Mouse (Mus musculus): Measurements from ENCODE around the gene Colgalt1.
A peak's percentile ranks its signal among the peaks of the same experiment; 100 is the strongest.

Gene Colgalt1

DNA sequence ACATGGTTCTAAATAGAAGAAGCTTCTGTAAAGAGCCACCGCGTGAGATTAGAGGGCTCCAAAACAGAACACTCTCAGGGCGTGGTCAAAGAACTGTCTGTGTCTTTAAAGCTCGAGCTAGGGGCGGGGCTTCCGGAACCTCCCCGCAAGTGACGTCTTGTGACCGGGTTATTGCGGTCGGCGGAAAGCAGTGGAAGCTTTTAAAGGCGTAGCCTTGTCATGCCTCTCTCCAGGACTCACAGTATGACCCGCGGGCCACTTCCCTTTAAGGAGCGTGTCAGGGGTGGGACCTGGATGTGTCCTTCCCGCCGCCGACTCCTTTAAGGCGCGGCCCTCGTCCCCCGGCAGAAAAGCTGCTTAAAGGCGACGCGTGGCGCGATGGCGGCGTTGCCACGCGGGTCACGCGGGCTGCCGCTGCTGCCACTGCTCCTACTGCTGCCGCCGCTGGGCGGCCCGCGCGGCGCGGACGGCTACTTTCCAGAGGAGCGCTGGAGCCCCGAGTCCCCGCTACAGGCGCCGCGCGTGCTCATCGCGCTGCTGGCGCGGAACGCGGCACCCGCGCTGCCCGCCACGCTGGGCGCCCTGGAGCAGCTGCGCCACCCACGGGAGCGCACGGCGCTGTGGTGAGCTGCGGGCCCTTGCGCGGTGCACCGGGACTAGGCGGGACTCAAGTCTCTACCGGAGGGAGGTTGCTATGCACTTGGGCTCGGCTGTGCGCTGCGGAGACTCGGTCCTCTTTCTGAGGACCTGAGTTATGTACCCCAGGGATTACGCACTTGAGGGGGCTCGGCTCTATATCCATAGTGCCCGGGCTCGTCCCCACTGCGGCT, at the start of gene Colgalt1:
Gene Colgalt1, plus strand, starts transcription at position 177 of the 830 bp plus-strand sequence.
- peak; percentile 94 to 98 for DNase-seq (ENCODE audit: low spot score in 2 of 2)

GRCm38 (mm10) chr8:71561401-71561800, 49.4 kb upstream of the Colgalt1 start:
- peak in 1 of 2 experiments; percentile 41 for DNase-seq (ENCODE audit: low spot score in 2 of 2)

DNA sequence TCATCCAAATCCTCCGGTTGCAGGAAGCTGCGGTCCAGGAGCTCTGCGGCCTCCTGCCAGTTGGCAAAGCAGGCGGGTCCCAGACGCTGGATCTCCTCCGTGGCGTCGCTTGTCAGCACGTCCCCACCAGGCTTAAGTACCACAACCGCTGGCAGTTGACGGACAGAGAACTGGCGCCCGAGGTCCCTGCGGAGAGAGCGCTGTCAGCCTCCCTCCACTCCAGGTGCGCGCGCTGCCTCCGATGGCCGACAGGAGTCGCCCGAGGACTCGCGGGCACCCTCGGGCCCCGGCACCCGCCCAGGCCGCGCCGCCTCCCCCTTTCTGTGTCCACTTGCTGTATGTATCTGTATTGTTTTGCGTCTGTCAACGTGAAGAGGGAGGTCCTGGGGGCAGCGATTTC, 48.0 kb upstream of the Colgalt1 start:
- peak in 1 of 2 experiments; percentile 53 for DNase-seq (ENCODE audit: low spot score in 2 of 2)

DNA sequence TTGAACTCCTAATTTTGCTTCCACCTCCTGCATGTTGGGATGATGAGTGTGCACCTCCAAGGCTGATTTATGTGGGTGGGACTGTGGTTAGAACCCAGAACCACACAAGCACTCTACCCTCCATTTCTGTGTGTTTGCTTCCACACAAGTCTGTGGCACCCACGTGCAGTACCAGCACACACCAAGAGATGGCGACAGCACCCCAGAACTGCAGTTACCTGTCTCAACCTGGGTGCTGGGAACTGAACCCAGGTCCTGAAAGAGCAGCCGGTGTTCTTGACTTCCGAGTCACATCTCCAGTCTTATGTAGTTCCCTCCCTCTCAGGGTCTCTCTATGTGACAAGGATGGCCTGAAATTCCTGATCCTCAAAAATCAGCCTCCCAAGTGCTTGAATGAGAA, 46.8 kb upstream of the Colgalt1 start:
- no peak for DNase-seq (ENCODE audit: low spot score in 2 of 2)

- DNase-seq (ENCODE audit: low spot score in 2 of 2), result no peak
Observed at GRCm38 (mm10) chr8:71566501-71566900, 44.3 kb upstream of the Colgalt1 start, which contains the start of gene Nxnl1. Gene Nxnl1, minus strand, starts transcription at chr8:71566601.

DNA sequence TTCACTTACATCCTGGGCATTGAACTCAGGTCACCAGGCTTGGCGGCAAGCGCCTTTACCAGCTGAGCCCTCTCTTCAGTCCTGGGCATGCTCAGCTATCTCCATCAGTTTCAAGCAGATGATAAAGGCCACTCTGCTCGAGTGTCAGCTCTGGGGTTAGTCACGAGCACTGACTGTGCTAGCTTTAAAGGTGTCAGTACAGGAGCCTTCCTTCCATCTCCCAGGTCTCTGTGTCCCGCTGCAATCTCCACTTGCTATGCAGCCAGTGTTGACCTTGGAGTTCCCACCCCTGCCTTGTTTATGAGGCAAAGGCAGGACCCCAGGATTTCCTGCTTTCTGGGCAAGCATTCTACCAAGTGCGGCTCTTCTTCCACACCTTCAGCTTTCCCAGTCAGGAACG, 43.2 kb upstream of the Colgalt1 start:
- no peak for DNase-seq (ENCODE audit: low spot score in 2 of 2)

- DNase-seq (ENCODE audit: low spot score in 2 of 2), result peak in 1 of 2 experiments; percentile 69
Observed at GRCm38 (mm10) chr8:71568387-71568937, 42.3 kb upstream of the Colgalt1 start, which contains the start of gene Slc27a1. Gene Slc27a1, plus strand, starts transcription at chr8:71568882.

- no peak for DNase-seq (ENCODE audit: low spot score in 2 of 2)
Observed at GRCm38 (mm10) chr8:71568941-71569340, 41.9 kb upstream of the Colgalt1 start.

DNA sequence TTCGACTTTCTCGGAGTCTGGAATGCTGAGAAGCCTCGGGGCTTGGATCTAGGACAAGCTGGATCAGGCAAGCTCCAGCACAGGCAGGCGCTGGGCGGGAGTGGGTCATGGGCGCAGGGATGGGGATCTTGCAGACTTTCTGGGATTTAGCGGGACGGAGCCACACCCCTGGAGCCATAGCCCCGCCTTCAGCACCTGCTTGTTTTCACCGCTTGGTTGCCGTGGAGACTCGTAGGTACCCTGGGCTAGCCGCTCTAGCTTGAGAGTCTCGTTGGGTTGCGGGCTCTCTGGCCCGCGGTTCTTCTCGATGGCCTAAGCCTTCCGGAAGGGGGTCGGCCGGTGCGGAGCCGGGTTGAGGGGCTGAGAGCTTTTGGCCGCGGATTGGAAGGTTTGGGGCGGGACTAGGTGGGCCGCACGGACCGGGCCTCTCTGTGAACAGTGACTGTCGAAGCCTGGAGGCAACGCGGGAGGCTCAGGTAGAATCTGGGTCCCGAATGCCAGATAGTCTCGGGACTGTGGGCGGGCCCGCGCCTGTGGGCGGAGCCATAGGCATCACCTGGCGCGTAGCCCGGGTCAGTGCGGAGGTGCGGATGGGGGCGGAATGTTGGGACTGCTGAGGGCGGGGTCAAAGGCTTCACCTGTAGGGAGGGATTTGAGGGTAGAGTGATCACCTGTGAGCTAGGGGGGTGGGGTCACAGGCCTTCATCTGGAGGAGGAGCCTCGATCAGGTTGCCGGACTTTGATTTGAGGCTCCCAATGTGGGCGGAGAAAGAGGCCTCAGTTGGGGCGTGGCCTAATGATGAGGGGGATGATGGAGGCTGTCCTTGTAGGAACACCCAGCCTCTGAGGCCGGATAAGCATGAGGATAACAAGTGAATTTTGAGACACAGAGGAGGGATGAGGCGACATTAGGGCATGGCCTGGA, 41.2 kb upstream of the Colgalt1 start:
- DNase-seq (ENCODE audit: low spot score in 2 of 2), result peak; percentile 86 to 92

DNA sequence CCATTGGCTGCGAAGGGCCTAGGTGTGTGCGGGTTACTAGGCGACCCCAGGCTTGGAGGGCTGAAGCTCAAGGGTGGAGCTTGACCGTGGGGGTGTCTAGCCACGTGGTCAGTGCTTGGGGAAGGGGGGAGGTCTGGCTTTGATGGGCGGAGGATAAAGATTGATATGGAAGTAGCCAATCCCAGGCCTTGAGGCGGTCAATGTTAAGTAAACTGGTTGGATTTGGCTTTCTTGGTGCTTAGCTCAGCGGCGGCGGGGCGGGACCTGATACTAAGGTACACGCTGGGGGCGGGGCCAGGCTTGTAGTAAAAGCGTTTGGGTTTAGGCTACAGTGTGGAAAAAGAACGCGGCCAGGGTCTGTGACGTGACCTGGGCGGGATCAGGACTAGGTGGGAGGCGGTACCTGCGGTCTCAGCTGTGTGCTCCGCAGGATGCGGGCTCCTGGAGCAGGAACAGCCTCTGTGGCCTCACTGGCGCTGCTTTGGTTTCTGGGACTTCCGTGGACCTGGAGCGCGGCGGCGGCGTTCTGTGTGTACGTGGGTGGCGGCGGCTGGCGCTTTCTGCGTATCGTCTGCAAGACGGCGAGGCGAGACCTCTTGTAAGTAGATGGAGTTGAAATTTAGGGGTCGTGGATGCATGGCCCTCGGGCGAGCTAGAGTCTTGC, 40.4 kb upstream of the Colgalt1 start:
- peak; percentile 96 for DNase-seq (ENCODE audit: low spot score in 2 of 2)

DNA sequence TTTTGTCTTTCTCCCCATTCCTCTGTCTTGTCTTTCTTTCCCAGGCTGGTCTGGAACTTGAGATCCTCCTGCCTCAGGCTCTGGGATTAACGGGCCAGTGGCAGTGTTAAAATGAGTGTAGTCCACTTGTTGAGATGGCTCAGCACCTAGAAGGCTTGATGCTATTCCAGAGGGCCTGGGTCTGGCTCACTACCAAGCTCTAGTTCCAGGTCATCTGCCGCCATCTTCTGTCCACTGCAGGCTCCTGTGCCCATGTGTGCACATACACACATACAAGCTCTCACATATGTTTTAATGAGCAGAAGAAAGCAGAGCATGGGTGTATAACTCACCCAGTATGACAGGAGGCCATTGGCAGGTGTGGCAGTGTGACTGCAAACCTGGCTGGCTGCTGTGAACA, 38.7 kb upstream of the Colgalt1 start:
- no peak for DNase-seq (ENCODE audit: low spot score in 2 of 2)

DNA sequence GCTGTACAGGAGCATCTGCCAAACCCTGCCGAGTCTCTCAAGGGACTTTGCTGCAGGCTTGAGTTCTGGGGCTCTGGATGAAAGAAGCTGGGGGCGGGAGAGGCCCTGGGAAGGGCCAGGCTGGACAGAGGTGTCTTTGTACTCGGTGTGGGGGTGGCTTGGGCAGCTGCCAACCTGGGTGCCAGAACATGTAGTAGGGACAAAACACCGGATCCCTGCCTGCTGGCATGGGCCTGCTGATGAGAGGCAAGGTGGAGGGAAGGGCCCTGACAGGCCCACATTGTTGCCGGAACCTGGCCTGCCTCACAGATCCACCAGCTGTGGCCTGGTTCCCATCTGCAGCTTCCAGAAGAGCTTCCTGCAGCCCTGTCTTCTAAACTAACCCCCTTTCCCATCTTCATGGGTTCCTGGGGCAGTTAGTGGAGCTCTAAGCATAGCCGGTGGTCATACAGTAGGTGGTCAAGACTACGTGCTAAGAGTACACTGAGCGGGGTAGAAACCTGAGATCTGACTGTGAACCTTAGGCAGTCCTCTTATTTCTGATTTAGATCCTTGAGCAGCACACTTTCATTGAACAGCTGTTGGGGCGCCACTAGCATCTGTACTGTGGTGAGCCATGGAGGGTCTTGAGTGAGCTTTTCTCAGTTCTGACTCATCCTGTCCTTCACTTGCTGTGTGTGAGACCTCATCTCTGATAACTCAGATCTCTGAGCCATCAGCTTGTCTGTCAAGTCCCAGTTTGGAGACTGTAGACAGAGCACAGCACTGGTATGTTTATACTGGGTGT, 37.8 kb upstream of the Colgalt1 start:
- DNase-seq (ENCODE audit: low spot score in 2 of 2), result peak; percentile 68 to 86

GRCm38 (mm10) chr8:71574426-71574825, 36.4 kb upstream of the Colgalt1 start:
- DNase-seq (ENCODE audit: low spot score in 2 of 2), result no peak

- no peak for DNase-seq (ENCODE audit: low spot score in 2 of 2)
Observed at GRCm38 (mm10) chr8:71575020-71575419, 35.8 kb upstream of the Colgalt1 start.

GRCm38 (mm10) chr8:71577856-71578387, 32.9 kb upstream of the Colgalt1 start:
- no peak for DNase-seq (ENCODE audit: low spot score in 2 of 2)

DNA sequence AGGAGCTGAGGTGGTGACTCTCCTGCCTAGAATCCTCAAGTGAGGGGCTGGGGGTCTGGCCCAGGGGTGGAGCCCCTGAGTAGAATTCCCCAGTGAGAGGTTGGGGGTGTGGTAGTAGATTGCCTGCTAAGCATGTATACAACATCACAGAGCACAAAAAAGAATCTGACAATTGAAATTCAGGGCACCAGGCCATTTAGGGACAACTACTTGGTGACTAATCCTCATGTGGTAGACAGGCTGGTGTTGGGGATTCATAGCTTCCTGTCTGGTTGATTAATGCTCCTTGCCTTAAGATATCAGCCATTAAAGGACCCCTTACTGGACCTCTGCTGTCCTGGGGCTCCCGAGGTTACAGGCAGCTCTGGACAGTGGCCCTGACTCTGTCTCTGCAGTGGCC, 31.8 kb upstream of the Colgalt1 start:
- no peak for DNase-seq (ENCODE audit: low spot score in 2 of 2)

DNA sequence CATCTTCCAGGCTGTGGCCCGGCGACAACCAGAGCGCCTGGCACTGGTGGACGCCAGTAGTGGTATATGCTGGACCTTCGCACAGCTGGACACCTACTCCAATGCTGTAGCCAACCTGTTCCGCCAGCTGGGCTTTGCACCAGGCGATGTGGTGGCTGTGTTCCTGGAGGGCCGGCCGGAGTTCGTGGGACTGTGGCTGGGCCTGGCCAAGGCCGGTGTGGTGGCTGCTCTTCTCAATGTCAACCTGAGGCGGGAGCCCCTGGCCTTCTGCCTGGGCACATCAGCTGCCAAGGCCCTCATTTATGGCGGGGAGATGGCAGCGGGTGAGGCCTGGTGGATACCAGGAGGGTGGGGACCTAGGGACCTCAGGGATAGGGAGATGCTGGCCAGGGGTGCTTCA, 31.3 kb upstream of the Colgalt1 start:
- peak in 1 of 2 experiments; percentile 7 for DNase-seq (ENCODE audit: low spot score in 2 of 2)

DNA sequence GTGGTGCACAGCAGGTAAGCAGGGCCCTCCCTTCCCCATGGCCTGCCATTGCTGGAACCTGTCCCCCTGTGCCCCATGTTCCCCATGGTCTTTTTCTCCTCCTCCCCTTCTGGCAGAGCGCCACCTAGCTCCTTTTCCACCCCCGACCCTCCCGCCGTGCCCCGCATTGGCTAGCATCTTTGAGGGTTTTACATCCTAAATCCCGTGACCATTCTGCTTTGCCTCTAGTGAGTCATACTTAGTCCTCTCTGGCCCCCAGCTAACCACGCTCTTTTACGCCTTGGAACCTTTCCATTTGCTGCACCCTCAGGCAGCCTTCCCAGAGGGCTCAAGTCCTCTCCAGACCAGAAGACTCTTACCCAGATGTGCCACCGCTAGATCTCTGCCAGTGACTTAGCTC, 30.6 kb upstream of the Colgalt1 start:
- peak in 1 of 2 experiments; percentile 8 for DNase-seq (ENCODE audit: low spot score in 2 of 2)

- DNase-seq (ENCODE audit: low spot score in 2 of 2), result no peak
Observed at GRCm38 (mm10) chr8:71586891-71587290, 23.9 kb upstream of the Colgalt1 start.

DNA sequence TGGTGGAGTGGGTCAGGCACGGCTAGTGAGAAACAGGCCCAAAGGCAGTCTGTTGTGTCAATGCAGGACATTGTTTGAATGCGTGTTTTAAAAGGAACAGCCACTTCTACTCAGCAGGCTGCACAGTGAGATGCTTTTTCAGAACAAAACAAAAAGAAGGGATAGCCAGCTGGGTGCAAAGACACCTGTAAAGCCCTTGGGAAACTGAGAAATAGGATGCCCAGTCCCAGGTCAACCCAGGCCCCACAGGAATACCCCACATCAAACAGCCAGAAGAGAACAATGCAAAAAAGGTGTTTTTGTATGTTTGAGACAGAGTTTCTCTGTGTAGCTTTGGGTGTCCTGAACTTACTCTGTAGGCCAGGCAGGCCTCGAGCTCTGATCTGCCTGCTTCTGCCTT, 22.0 kb upstream of the Colgalt1 start:
- DNase-seq (ENCODE audit: low spot score in 2 of 2), result no peak
